In the genomic region with DNA sequence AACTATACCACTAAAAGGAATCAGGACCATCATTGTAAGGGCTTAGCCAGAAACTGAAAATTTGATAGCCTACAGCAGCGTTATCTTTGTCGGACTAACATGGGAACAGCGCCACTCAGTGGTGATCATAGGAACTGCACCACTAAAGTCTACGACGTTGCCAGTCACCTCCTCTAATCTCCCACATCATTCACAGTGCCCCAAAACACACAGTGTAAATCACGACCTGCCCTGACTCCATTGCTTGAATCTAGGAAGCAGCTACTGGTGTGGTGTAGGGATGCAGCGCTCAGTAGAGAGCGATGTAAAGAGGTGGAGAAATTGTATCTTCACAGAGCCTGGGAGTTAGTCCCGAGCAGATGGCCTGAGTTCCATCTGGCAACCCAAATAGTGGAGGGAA, we compare ENCODE assay signal across 8 mouse cellular contexts. TPM values are rescaled to one million over a fixed set of nuclear protein-coding genes. Genes with fewer than 3 reads are reported as not detected.
DNase-seq lines count a peak whose midpoint lies in the region; ATAC-seq and TF ChIP-seq lines count a peak whose summit lies in the region.

No protein-coding gene starts in this region.

- no peak overlapping the region for H3K4me3 ChIP-seq in E14TG2a.4 (replicated peaks; ENCODE audit: low read length)
- no peak overlapping the region for H3K4me3 ChIP-seq in forebrain, embryonic 12.5 days (replicated peaks)
- H3K4me3 ChIP-seq in hindbrain, embryonic 12.5 days = no peak overlapping the region

- peak; percentile 62 for ATAC-seq in forebrain, embryonic 12.5 days (ENCODE audit: low FRiP score)
- ATAC-seq in hindbrain, embryonic 12.5 days (ENCODE audit: low FRiP score) = peak; percentile 53

- H3K9me3 ChIP-seq in E14TG2a.4 (ENCODE audit: low read length) = peaks cover 4% of the 10 kb centered on the region
- no peaks in the 10 kb centered on the region for H3K9me3 ChIP-seq in forebrain, embryonic 12.5 days
- no peaks in the 10 kb centered on the region for H3K9me3 ChIP-seq in hindbrain, embryonic 12.5 days (replicated peaks)

- H3K4me1 ChIP-seq in E14TG2a.4 (replicated peaks; ENCODE audit: low read depth, low read length) = peaks cover 25% of the 10 kb centered on the region
- peaks cover 3% of the 10 kb centered on the region; the same call in 1 of the 2 replicates for H3K4me1 ChIP-seq in forebrain, embryonic 12.5 days
- H3K4me1 ChIP-seq in hindbrain, embryonic 12.5 days = peaks cover 6% of the 10 kb centered on the region; the same call in 1 of the 2 replicates

- no peaks in the 10 kb centered on the region for H3K36me3 ChIP-seq in E14TG2a.4 (ENCODE audit: insufficient read depth, low read length)
- no peaks in the 10 kb centered on the region for H3K36me3 ChIP-seq in forebrain, embryonic 12.5 days (replicated peaks)
- no peaks in the 10 kb centered on the region for H3K36me3 ChIP-seq in hindbrain, embryonic 12.5 days

- H3K4me2 ChIP-seq in forebrain, embryonic 12.5 days = no peak overlapping the region
- H3K4me2 ChIP-seq in hindbrain, embryonic 12.5 days (replicated peaks) = no peak overlapping the region

- H3K27me3 ChIP-seq in E14TG2a.4 (ENCODE audit: insufficient read depth, low read length) = no peaks in the 10 kb centered on the region
- peaks cover 14% of the 10 kb centered on the region for H3K27me3 ChIP-seq in forebrain, embryonic 12.5 days
- no peaks in the 10 kb centered on the region; the same call in 1 of the 2 replicates for H3K27me3 ChIP-seq in hindbrain, embryonic 12.5 days

- peak; percentile 59 for DNase-seq in c-Kit-positive CD71-negative TER-119-negative erythroid progenitor cells, embryonic 14.5 days (ENCODE audit: low read depth)
- DNase-seq in layer of hippocampus, adult 9-11 months = peak; percentile 71
- peak; percentile 81 for DNase-seq in lung, postnatal 10 days
- DNase-seq in retina, embryonic 14.5 days (ENCODE audit: low spot score) = peak; percentile 95
- peak; percentile 80 for DNase-seq in thymus, postnatal 25 days

- peak; percentile 91 for TF ChIP-seq CTCF in E14TG2a.4 (conservative IDR thresholded peaks at IDR 0.05; ENCODE audit: low read length)

- 0 out of 2 replicates have a peak overlapping the region, but pooled peaks have one; percentile 25 for H3K9ac ChIP-seq in forebrain, embryonic 12.5 days
- no peak overlapping the region for H3K9ac ChIP-seq in hindbrain, embryonic 12.5 days

- 13% methylated on average over 9 of the region's 9 CpGs for WGBS in forebrain, embryonic 12.5 days
- 16% methylated on average over 9 of the region's 9 CpGs for WGBS in hindbrain, embryonic 12.5 days

- no peak overlapping the region for H3K27ac ChIP-seq in forebrain, embryonic 12.5 days
- no peak overlapping the region for H3K27ac ChIP-seq in hindbrain, embryonic 12.5 days

RNA-seq across cellular contexts. Expression of gene Tmem192, which starts 5.5 kb away (rescaled TPM):
- 14.6 and 16.1 TPM in 2 replicates for polyA plus RNA-seq in forebrain, embryonic 12.5 days (2016; fragmentation: Nextera tagmentation; extraction: Ambion mirVana)
- polyA plus RNA-seq in hindbrain, embryonic 12.5 days (2016; fragmentation: Nextera tagmentation; extraction: Ambion mirVana) = 20.6 and 21.6 TPM in 2 replicates

RNA-seq across cellular contexts. Expression of gene Trim75, which starts 46.1 kb away (rescaled TPM):
- not detected in 2 replicates for polyA plus RNA-seq in forebrain, embryonic 12.5 days (2016; fragmentation: Nextera tagmentation; extraction: Ambion mirVana)
- polyA plus RNA-seq in hindbrain, embryonic 12.5 days (2016; fragmentation: Nextera tagmentation; extraction: Ambion mirVana) = not detected in 2 replicates
